Mouse (Mus musculus): ENCODE data around the gene Eif2s3x. TPM values are rescaled to one million over a fixed set of nuclear protein-coding genes. Genes with fewer than 3 reads are reported as not detected.

Gene Eif2s3x
- total RNA-seq, 2 experiments from 2014 or later = 71.7 to 129 TPM

- peak overlapping the region; percentile 90 for H3K4me3 ChIP-seq
- peak; percentile 91 for DNase-seq
- intact Hi-C loops (cut with DNase I) = loop anchor here (1.0 to 2.0 kb wide), 2 partner anchors 35 to 56 kb away; partner anchors contain the start of gene Eif2s3x
- TF ChIP-seq CTCF (IDR thresholded peaks at IDR 0.05) = no peak
- H3K27ac ChIP-seq = peak overlapping the region; percentile 98
These were observed 34.8 kb downstream of the Eif2s3x start for GRCm38 (mm10) chrX:94177715-94178340.

DNA sequence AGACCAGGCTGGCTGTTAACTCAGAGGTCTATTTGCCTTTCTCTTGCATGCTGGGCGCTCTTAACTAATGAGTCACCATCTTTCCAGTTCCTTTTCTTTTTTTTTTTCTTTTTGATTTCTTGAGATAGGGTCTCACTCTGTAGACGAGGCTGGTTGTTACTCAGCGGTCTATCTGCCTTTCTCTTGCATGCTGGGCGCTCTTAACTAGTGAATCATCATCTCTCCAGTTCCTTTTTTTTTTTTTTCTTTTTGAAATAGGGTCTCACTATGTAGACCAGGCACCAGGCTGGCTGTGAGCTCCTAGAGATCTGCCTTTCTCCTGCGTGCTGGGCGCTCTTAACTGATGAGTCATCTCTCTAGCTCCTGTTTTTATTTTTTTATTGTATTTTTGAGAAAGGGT lies 43.3 kb downstream of the Eif2s3x start:
- intact Hi-C loops (cut with DNase I) = no loop called here
- Histone ChIP-seq H3K27ac (no peak overlapping the region), H3K4me3 (no peak overlapping the region)
- no peak for TF ChIP-seq CTCF (IDR thresholded peaks at IDR 0.05)
- no peak for DNase-seq

DNA sequence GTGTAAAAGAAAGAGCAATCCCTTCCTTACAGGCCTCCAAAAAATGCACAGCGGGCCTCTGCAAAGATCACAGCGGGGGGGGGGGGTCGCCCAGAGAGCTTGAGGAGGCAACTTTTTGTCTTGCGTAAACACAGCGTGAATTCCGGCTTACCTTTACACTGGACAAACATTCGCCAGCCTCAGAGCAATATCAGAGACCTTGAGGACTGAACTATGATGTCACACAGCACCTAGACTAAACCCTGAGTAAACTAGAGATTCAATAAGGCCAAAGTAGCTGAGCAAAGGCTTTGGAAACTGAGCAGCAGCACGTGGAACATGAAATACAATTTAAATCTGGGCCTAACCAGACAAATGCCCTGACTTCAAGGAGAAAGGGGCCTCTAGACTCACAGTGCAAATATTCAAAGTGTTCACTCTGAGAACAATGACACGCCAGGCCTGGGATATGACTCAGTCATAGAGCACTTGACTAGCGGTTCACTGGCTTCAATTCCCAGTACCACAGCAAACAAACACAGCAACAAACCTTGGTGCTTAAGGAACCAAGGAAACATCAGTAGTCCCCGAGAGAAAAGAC lies 60.3 kb downstream of the Eif2s3x start:
- no peak for DNase-seq
- intact Hi-C loops (cut with DNase I) = no loop called here
- no peak for TF ChIP-seq CTCF (IDR thresholded peaks at IDR 0.05)
- H3K27ac ChIP-seq = no peak overlapping the region
- H3K4me3 ChIP-seq = no peak overlapping the region

- DNase-seq = no peak
- no peak for TF ChIP-seq CTCF (IDR thresholded peaks at IDR 0.05)
- intact Hi-C loops (cut with DNase I) = no loop called here
- H3K4me3 ChIP-seq = no peak overlapping the region
- no peak overlapping the region for H3K27ac ChIP-seq
These were observed 62.2 kb downstream of the Eif2s3x start for GRCm38 (mm10) chrX:94150471-94150870.

DNA sequence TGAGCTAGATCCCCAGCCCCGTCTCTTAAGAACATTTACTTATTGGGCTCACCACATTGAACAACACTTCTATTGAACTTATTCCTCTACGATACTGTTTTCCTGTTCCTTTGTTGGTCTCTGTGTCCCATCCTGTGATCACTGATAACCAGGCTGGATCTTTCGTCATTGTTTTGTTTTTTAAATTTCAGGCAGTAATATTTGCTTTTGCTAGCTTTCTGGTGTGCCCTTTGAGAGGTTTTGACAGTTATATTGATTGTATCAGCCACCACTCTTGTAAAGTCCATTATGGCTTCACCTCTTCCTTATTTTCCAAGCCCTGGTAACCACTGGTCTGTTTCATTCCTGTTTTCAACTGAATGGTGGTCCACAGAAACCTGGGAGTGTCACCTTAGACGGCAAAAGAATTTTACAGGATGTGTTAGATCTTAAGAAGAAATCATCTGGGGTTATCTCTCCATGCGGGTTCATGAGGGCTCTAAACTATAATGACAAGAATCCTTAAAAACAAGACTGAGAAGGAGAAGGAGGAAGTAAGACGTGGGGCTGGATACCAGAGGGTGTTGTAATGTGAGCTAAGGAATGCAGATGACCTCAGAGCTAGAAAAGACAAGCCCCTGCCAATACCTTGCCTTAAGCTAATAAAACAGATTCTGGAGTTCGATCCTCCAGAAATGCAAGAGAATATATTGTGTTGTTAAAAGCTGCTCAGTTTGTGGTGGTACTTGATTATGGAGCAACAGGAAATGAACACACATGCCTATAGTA lies 70.5 kb downstream of the Eif2s3x start:
- Histone ChIP-seq H3K27ac (no peak overlapping the region), H3K4me3 (no peak overlapping the region)
- no peak for DNase-seq
- intact Hi-C loops (cut with DNase I) = no loop called here
- TF ChIP-seq CTCF (IDR thresholded peaks at IDR 0.05) = no peak

DNA sequence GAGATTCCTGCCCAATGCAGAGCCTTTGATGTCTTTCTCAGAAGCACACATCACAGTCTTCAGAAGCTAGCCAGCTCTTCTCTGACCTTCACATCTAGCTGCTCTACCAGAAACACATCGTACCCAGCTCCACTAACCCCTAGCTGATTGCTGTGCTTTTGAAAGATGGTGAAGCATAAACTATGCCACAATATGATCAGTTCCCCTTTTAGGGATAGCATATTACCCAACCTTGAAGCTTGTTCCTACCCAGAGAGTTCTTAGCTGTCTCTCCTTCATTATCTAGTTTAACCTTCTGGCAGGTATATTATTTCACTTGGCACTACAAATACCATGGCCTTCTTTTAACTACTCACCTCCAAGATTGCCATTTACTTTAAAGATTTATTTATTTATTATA lies 72.6 kb downstream of the Eif2s3x start:
- no peak for TF ChIP-seq CTCF (IDR thresholded peaks at IDR 0.05)

More for the DNA sequence above, 72.6 kb downstream of the Eif2s3x start:
- H3K27ac ChIP-seq = no peak overlapping the region
- no peak overlapping the region for H3K4me3 ChIP-seq
- no peak for DNase-seq
- intact Hi-C loops (cut with DNase I) = no loop called here

Other genes with a start within 250 kb of the Eif2s3x start
- not detected for gene AU015836, start 244.2 kb downstream of the Eif2s3x start, total RNA-seq (2021)
- 10 to 100 TPM; 17.9 to 23.4 TPM for gene Zfx, start 89.2 kb downstream of the Eif2s3x start, total RNA-seq (2021)
- gene Klhl15, start 21.7 kb upstream of the Eif2s3x start, total RNA-seq (2021) = 1 to 10 TPM; 5.4 to 6.3 TPM
- not detected for gene Fam90a1b, start 153.9 kb upstream of the Eif2s3x start, total RNA-seq (2021)
- 100 to 1,000 TPM; 182 to 212 TPM for gene Apoo, start 154.3 kb upstream of the Eif2s3x start, total RNA-seq (2021)